Mouse (Mus musculus): Measurements from ENCODE around the gene Washc1. TPM values are rescaled to one million over a fixed set of nuclear protein-coding genes. Genes with fewer than 3 reads are reported as not detected.
"Not testable (repeated sequence)": the region's sequence is repeated elsewhere in the genome, so short reads cannot be mapped to it uniquely, and the experiment has no call there.

Gene Washc1
- polyA plus RNA-seq (2012; rRNA removed) (53.3 and 55.8 TPM in 2 replicates), polyA plus RNA-seq (2014; fragmentation: Nextera tagmentation; extraction: Ambion mirVana) (39.4 and 41.7 TPM in 2 replicates)

DNA sequence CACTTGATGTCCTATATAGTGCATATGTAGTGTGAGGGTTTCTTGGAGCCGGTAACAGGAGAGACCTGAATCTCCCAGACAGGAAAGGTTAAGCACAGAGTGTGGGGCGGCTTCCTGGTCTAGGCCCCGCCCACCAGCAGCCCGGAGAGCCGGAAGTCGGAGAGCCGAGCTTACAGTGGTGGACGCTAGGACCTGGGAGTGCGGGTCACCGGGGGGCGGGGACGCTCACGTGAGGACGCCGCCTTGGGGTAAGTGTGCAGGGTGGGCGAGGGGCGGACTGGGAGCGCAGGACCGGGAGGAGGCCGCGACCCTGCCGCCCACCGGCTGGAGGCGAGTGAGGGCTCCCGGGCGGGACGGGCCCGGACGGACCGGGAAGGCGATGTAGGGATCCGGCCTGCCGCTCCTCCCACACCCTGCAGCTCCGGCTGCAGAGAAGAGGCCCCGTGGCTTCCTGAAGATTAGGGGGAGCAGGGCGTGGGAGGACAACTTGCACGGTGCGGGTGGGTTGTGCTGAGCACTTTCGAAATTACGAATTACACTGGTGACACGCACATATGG, at the start of gene Washc1:
TSS of gene Washc1 (plus strand) at position 144 of the 558 bp plus-strand sequence.
- Histone ChIP-seq H3K4me2 (replicated peaks; ENCODE audit: low read depth, low read length, severe bottlenecking) (peak within 1 kb of the TSS; percentile 71), H3K27ac (replicated peaks; ENCODE audit: low read depth, low read length) (peak within 1 kb of the TSS; percentile 55), H3K27me3 (ENCODE audit: control insufficient read depth, insufficient read depth, low read length) (no peaks in the 10 kb centered on the region), H3K36me3 (ENCODE audit: control insufficient read depth, insufficient read depth, low read length) (peaks cover 30% of the 10 kb centered on the region), H3K4me3 (replicated peaks; ENCODE audit: low read length) (peak within 1 kb of the TSS; percentile 85), H3K9ac (ENCODE audit: low read depth, low read length, severe bottlenecking) (peak within 1 kb of the TSS; percentile 73), H3K9me3 (ENCODE audit: control insufficient read depth, low read length) (no peaks in the 10 kb centered on the region), H3K4me1 (ENCODE audit: control insufficient read depth, insufficient read depth, low read length) (peaks cover 10% of the 10 kb centered on the region)
- under 1% methylated on average over 33 of the region's 41 CpGs for WGBS
- DNase-seq (ENCODE audit: low spot score) = peak; percentile 91
- 0 out of 2 replicates have a peak, but pooled peaks have one; percentile 39 for TF ChIP-seq POLR2A (IDR thresholded peaks at IDR 0.05; ENCODE audit: borderline replicate concordance, extremely low read depth, insufficient read depth, insufficient read length)
- peak; percentile 99 for ATAC-seq (ENCODE audit: low FRiP score, low read depth)

DNA sequence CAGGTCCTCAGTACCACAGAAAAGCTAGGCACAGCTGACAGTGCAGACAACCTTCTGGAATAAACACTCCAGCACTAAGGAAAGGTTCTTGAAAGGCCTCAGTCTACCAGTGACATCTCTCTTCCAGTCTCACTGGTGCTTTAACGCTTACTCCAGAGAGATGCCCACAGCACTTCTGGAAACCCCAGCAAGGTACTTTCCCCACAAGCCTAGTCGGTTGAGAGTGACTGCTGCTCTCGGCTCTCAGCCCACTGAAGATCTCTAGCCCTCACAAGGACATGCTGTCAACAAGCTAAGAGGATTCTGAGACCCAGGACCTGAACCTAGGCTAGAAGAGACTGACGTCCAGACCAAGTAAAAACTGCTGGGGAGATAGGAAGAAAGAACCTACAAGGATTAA, 46.2 kb upstream of the Washc1 start:
- H3K36me3 ChIP-seq (ENCODE audit: control insufficient read depth, insufficient read depth, low read length) = no peaks in the 10 kb centered on the region
- no peaks in the 10 kb centered on the region for H3K27me3 ChIP-seq (ENCODE audit: control insufficient read depth, insufficient read depth, low read length)
- no peak overlapping the region for H3K4me3 ChIP-seq (replicated peaks; ENCODE audit: low read length)
- peaks cover 7% of the 10 kb centered on the region; the same call in 1 of the 2 replicates for H3K4me1 ChIP-seq (ENCODE audit: control insufficient read depth, insufficient read depth, low read length)
- no peak overlapping the region for H3K4me2 ChIP-seq (replicated peaks; ENCODE audit: low read depth, low read length, severe bottlenecking)
- no peak for ATAC-seq (ENCODE audit: low FRiP score, low read depth)
- no peak for DNase-seq (ENCODE audit: low spot score)
- H3K9me3 ChIP-seq (ENCODE audit: control insufficient read depth, low read length) = no peaks in the 10 kb centered on the region
- H3K27ac ChIP-seq (replicated peaks; ENCODE audit: low read depth, low read length) = no peak overlapping the region
- WGBS = 87% methylated on average over 4 of the region's 4 CpGs
- TF ChIP-seq POLR2A (IDR thresholded peaks at IDR 0.05; ENCODE audit: borderline replicate concordance, extremely low read depth, insufficient read depth, insufficient read length) = no peak
- no peak overlapping the region for H3K9ac ChIP-seq (ENCODE audit: low read depth, low read length, severe bottlenecking)

DNA sequence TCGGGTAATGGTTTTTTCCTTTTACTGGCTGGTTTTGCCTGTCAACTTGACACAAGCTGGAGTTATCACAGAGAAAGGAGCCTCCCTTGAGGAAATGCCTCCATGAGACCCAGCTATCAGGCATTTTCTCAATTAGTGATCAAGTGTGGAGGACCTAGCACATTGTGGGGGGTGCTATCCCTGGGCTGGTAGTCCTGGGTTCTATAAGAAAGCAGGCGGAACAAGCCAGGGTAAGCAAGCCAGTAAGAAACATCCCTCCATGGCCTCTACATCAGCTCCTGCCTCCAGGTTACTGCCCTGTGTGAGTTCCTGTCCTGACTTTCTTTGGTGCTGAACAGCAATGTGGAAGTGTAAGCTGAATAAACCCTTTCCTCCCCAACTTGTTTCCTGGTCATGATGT, 42.3 kb upstream of the Washc1 start:
- not testable (repeated sequence) for ATAC-seq (ENCODE audit: low FRiP score, low read depth)

DNA sequence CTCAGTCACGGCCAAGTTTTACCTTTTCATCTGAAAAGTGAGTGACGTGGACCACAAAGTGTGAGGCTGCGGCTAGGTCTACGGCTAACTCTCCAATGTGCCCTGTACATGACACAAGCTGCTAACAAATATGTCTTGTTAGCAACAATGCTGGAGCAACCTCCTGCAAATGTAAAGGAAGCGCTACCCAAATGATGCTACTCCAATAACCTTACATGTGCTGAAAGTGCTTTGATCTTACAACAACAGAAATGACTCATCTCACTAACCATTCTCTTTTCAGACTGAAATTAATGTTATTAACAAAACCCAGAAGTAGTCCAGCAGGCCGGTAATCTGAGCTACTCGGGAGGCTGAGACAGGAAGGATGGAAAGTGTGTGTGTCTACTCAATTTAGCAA, 37.4 kb upstream of the Washc1 start:
- no peak overlapping the region for H3K4me3 ChIP-seq (replicated peaks; ENCODE audit: low read length)
- DNase-seq (ENCODE audit: low spot score) (no peak), ATAC-seq (ENCODE audit: low FRiP score, low read depth) (no peak)
- H3K27ac ChIP-seq (replicated peaks; ENCODE audit: low read depth, low read length) = no peak overlapping the region
- TF ChIP-seq POLR2A (IDR thresholded peaks at IDR 0.05; ENCODE audit: borderline replicate concordance, extremely low read depth, insufficient read depth, insufficient read length) = no peak
- H3K9me3 ChIP-seq (ENCODE audit: control insufficient read depth, low read length) = no peaks in the 10 kb centered on the region
- H3K4me2 ChIP-seq (replicated peaks; ENCODE audit: low read depth, low read length, severe bottlenecking) = no peak overlapping the region
- H3K36me3 ChIP-seq (ENCODE audit: control insufficient read depth, insufficient read depth, low read length) = 0 out of 2 replicates have a peak, but pooled peaks cover 3% of the 10 kb centered on the region
- H3K4me1 ChIP-seq (ENCODE audit: control insufficient read depth, insufficient read depth, low read length) = no peaks in the 10 kb centered on the region
- H3K9ac ChIP-seq (ENCODE audit: low read depth, low read length, severe bottlenecking) = no peak overlapping the region
- no peaks in the 10 kb centered on the region for H3K27me3 ChIP-seq (ENCODE audit: control insufficient read depth, insufficient read depth, low read length)
- WGBS = 88% methylated on average over 7 of the region's 7 CpGs

More for the DNA sequence above, 42.3 kb upstream of the Washc1 start:
- not testable (repeated sequence) for H3K4me1 ChIP-seq (ENCODE audit: control insufficient read depth, insufficient read depth, low read length); H3K4me2 ChIP-seq (replicated peaks; ENCODE audit: low read depth, low read length, severe bottlenecking); H3K27ac ChIP-seq (replicated peaks; ENCODE audit: low read depth, low read length); H3K36me3 ChIP-seq (ENCODE audit: control insufficient read depth, insufficient read depth, low read length); H3K9ac ChIP-seq (ENCODE audit: low read depth, low read length, severe bottlenecking); H3K4me3 ChIP-seq (replicated peaks; ENCODE audit: low read length); H3K27me3 ChIP-seq (ENCODE audit: control insufficient read depth, insufficient read depth, low read length); DNase-seq (ENCODE audit: low spot score); H3K9me3 ChIP-seq (ENCODE audit: control insufficient read depth, low read length)
- 85% methylated on average over 2 of the region's 2 CpGs for WGBS

DNA sequence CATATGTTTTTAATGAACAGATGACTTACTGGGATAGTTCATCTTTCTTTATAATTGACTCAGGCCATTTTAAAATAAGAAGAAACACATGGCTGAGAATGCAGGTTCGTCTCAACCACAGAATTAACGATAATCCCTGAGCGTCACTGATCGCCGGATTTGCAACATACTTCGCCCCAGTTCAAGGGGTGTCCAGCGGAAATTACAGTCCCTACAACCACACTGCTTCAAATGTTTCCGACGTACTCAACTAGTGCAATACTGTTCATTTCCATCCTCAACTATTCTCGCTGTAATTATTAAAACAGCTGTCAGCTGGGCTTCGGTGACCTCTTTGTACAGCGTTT, 35.5 kb upstream of the Washc1 start:
- Histone ChIP-seq H3K4me2 (replicated peaks; ENCODE audit: low read depth, low read length, severe bottlenecking) (peak overlapping the region; percentile 66), H3K4me3 (replicated peaks; ENCODE audit: low read length) (peak overlapping the region; percentile 94), H3K9ac (ENCODE audit: low read depth, low read length, severe bottlenecking) (peak overlapping the region; percentile 75), H3K36me3 (ENCODE audit: control insufficient read depth, insufficient read depth, low read length) (peaks cover 17% of the 10 kb centered on the region), H3K4me1 (ENCODE audit: control insufficient read depth, insufficient read depth, low read length) (no peaks in the 10 kb centered on the region), H3K27ac (replicated peaks; ENCODE audit: low read depth, low read length) (peak overlapping the region; percentile 83; the same call in 1 of the 2 replicates), H3K9me3 (ENCODE audit: control insufficient read depth, low read length) (no peaks in the 10 kb centered on the region), H3K27me3 (ENCODE audit: control insufficient read depth, insufficient read depth, low read length) (no peaks in the 10 kb centered on the region)
- no peak for ATAC-seq (ENCODE audit: low FRiP score, low read depth)
- no peak for TF ChIP-seq POLR2A (IDR thresholded peaks at IDR 0.05; ENCODE audit: borderline replicate concordance, extremely low read depth, insufficient read depth, insufficient read length)
- WGBS = 2% methylated on average over 12 of the region's 12 CpGs
- DNase-seq (ENCODE audit: low spot score) = peak; percentile 36
